Mouse (Mus musculus) lung, adult 2 months (tissue): ENCODE results near the gene Smarcc1.

ENCODE experiments used
- CTCF ChIP-seq: fragments of 200-500 bp; IDR thresholded peaks from 2 replicates; pipeline ENCODE4 v1.5.1; 2011; ENCODE audit warnings: mild to moderate bottlenecking, low read length, control low read depth; ENCODE audit not compliant: insufficient read depth
- POLR2A ChIP-seq: fragments of 200-500 bp; IDR thresholded peaks from 2 replicates; pipeline ENCODE4 v1.6.1; 2011; ENCODE audit warnings: low read depth, mild to moderate bottlenecking, control low read depth, low read length, borderline replicate concordance; ENCODE audit errors: extremely low read depth

GRCm38 (mm10) chr9:110248861-110249260 lies 131.4 kb downstream of the Smarcc1 start:
- TF ChIP-seq CTCF (no peak), POLR2A (no peak)
